Mouse (Mus musculus): ENCODE data around the gene Dph2. TPM values are rescaled to one million over a fixed set of nuclear protein-coding genes. Genes with fewer than 3 reads are reported as not detected.

Dph2 gene
- polyA plus RNA-seq, 1 experiment from 2014 or later: 18.2 TPM

GRCm38 (mm10) chr4:117886644-117887043 is 5.2 kb downstream of the Dph2 start:
- H3K27me3 ChIP-seq: no peaks in the 10 kb centered on the region
- ATAC-seq (ENCODE audit: borderline replicate concordance, extremely low read depth, low FRiP score, low TSS enrichment): peak; percentile 1; the same call in 1 of the 2 replicates
- 2% methylated on average over 24 of the region's 24 CpGs for WGBS
- H3K27ac ChIP-seq: no peak overlapping the region
- peak overlapping the region; percentile 84 for H3K9ac ChIP-seq
- peaks cover 18% of the 10 kb centered on the region for H3K36me3 ChIP-seq
- peaks cover 32% of the 10 kb centered on the region for H3K4me1 ChIP-seq
- no peaks in the 10 kb centered on the region for H3K9me3 ChIP-seq
- peak overlapping the region; percentile 97 for H3K4me2 ChIP-seq
- H3K4me3 ChIP-seq: peak overlapping the region; percentile 94

- peaks cover 27% of the 10 kb centered on the region for H3K4me1 ChIP-seq
- WGBS: 71% methylated on average over 9 of the region's 9 CpGs
Observed at GRCm38 (mm10) chr4:117885994-117886393, 5.8 kb downstream of the Dph2 start.

GRCm38 (mm10) chr4:117885093-117885492 is 6.7 kb downstream of the Dph2 start:
- Histone ChIP-seq H3K27ac (no peak overlapping the region), H3K36me3 (peaks cover 18% of the 10 kb centered on the region), H3K4me2 (no peak overlapping the region), H3K27me3 (no peaks in the 10 kb centered on the region), H3K4me1 (peaks cover 24% of the 10 kb centered on the region), H3K4me3 (no peak overlapping the region), H3K9me3 (no peaks in the 10 kb centered on the region), H3K9ac (no peak overlapping the region)
- whole genome bisulfite sequencing: 91% methylated on average over 10 of the region's 10 CpGs
- ATAC-seq (ENCODE audit: borderline replicate concordance, extremely low read depth, low FRiP score, low TSS enrichment): no peak

More at GRCm38 (mm10) chr4:117885994-117886393, 5.8 kb downstream of the Dph2 start:
- peaks cover 18% of the 10 kb centered on the region for H3K36me3 ChIP-seq
- peak overlapping the region; percentile 94 for H3K4me3 ChIP-seq
- H3K4me2 ChIP-seq: peak overlapping the region; percentile 97
- ATAC-seq (ENCODE audit: borderline replicate concordance, extremely low read depth, low FRiP score, low TSS enrichment): no peak
- H3K9me3 ChIP-seq: no peaks in the 10 kb centered on the region
- H3K27ac ChIP-seq: no peak overlapping the region
- no peaks in the 10 kb centered on the region for H3K27me3 ChIP-seq
- peak overlapping the region; percentile 84; the same call in 1 of the 2 replicates for H3K9ac ChIP-seq

DNA sequence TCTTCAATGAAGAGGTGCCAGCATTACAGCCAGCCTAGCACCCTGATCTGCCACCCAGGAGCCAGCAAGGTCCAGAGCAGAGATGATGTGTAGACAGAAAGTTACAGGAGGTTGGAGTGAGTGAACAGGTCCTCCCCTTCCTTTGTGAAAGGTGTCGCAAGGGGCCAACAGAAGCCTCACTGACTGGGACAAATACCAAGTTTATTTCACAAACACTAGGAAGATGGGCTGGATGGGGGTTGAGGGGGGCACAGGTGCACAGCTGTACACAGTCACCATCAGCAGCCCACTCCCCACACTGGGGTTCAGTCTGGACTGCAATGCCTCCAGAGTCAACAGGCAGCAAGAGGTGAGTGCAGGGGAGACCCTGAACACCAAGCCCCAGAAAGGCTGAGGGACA is 7.7 kb downstream of the Dph2 start:
- Histone ChIP-seq H3K27ac (no peak overlapping the region), H3K36me3 (peaks cover 14% of the 10 kb centered on the region), H3K27me3 (no peaks in the 10 kb centered on the region), H3K4me1 (peaks cover 24% of the 10 kb centered on the region), H3K9me3 (no peaks in the 10 kb centered on the region), H3K4me2 (peak overlapping the region; percentile 91; the same call in 1 of the 2 replicates), H3K4me3 (peak overlapping the region; percentile 82; the same call in 1 of the 2 replicates), H3K9ac (no peak overlapping the region)
- ATAC-seq (ENCODE audit: borderline replicate concordance, extremely low read depth, low FRiP score, low TSS enrichment): no peak
- 91% methylated on average over 1 of the region's 1 CpGs for WGBS

- ATAC-seq (ENCODE audit: borderline replicate concordance, extremely low read depth, low FRiP score, low TSS enrichment): peak; percentile 65
- H3K4me2 ChIP-seq: peak within 1 kb of the TSS; percentile 91
- peaks cover 24% of the 10 kb centered on the region for H3K4me1 ChIP-seq
- WGBS: under 1% methylated on average over 91 of the region's 103 CpGs
- H3K9ac ChIP-seq: peak within 1 kb of the TSS; percentile 85
- no peaks in the 10 kb centered on the region for H3K27me3 ChIP-seq
- no peaks in the 10 kb centered on the region for H3K9me3 ChIP-seq
- peak within 1 kb of the TSS; percentile 69 for H3K27ac ChIP-seq
- peak within 1 kb of the TSS; percentile 82 for H3K4me3 ChIP-seq
- peaks cover 14% of the 10 kb centered on the region for H3K36me3 ChIP-seq
Observed at GRCm38 (mm10) chr4:117882701-117883691, 8.8 kb downstream of the Dph2 start, which contains the start of gene B4galt2. Gene B4galt2 (minus strand): TSS chr4:117883487.

DNA sequence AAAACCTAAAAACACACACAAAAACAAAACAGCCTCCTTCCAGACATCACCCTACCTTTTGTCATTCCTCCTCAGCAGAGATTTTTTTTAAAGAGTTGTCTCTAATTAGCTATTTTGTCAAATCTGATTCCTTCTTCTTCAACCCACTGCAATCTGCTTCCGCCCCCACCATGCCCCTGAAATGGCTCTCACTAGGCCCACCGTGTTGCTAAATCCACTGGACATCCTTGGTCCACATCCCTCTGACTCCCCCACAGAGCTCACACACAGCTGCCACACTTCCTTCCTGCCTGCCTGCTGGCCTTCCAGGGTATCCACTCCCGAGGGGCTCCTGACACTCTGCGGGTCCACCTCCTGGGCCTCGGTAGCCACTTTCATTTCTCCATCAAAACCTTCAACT is 13.1 kb downstream of the Dph2 start:
- Histone ChIP-seq H3K27me3 (no peaks in the 10 kb centered on the region), H3K27ac (no peak overlapping the region), H3K36me3 (peaks cover 7% of the 10 kb centered on the region), H3K4me1 (peaks cover 13% of the 10 kb centered on the region), H3K4me2 (no peak overlapping the region), H3K9me3 (no peaks in the 10 kb centered on the region), H3K4me3 (no peak overlapping the region), H3K9ac (no peak overlapping the region)
- ATAC-seq (ENCODE audit: borderline replicate concordance, extremely low read depth, low FRiP score, low TSS enrichment): no peak
- 70% methylated on average over 5 of the region's 5 CpGs for WGBS

- Histone ChIP-seq H3K36me3 (peaks cover 10% of the 10 kb centered on the region), H3K27me3 (no peaks in the 10 kb centered on the region), H3K4me3 (no peak overlapping the region), H3K9ac (no peak overlapping the region), H3K4me1 (peaks cover 9% of the 10 kb centered on the region; the same call in 1 of the 2 replicates), H3K4me2 (no peak overlapping the region), H3K9me3 (no peaks in the 10 kb centered on the region), H3K27ac (no peak overlapping the region)
- ATAC-seq (ENCODE audit: borderline replicate concordance, extremely low read depth, low FRiP score, low TSS enrichment): no peak
- WGBS: 59% methylated on average over 10 of the region's 10 CpGs
Observed at GRCm38 (mm10) chr4:117878301-117878700, 13.5 kb downstream of the Dph2 start.

DNA sequence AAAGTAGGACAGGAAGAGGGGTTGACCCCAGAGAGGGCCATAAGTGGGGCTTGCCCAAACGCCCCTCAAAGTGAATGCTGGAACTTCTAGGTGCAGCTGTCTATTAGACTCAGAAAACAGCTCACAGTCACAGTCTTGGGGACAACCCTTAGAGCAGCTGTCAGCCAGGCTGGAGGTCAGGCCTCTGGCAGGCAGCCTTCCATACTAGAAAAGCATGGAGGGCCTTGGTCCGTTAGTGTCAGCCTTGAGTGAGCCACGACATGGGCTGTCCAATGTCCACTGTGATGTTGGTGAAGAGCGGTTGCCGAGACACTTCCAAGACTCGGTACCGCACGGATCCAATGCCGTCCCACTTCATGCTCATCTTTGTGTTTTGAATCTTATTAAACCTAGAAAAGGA is 18.2 kb downstream of the Dph2 start:
- Histone ChIP-seq H3K27me3 (no peaks in the 10 kb centered on the region), H3K9ac (no peak overlapping the region), H3K4me2 (no peak overlapping the region), H3K36me3 (peaks cover 10% of the 10 kb centered on the region), H3K27ac (no peak overlapping the region), H3K9me3 (no peaks in the 10 kb centered on the region), H3K4me3 (no peak overlapping the region), H3K4me1 (peaks cover 11% of the 10 kb centered on the region; the same call in 1 of the 2 replicates)
- 88% methylated on average over 9 of the region's 9 CpGs for WGBS
- ATAC-seq (ENCODE audit: borderline replicate concordance, extremely low read depth, low FRiP score, low TSS enrichment): no peak

GRCm38 (mm10) chr4:117872471-117872886 is 19.4 kb downstream of the Dph2 start, which contains the start of gene Ccdc24:
Gene Ccdc24 (minus strand): TSS chr4:117872557.
- Histone ChIP-seq H3K4me1 (peaks cover 11% of the 10 kb centered on the region; the same call in 1 of the 2 replicates), H3K36me3 (peaks cover 10% of the 10 kb centered on the region), H3K4me2 (peak within 1 kb of the TSS; percentile 49), H3K9ac (no peak within 1 kb of the TSS), H3K27ac (no peak within 1 kb of the TSS), H3K4me3 (peak within 1 kb of the TSS; percentile 18), H3K27me3 (0 out of 2 replicates have a peak, but pooled peaks cover under 1% of the 10 kb centered on the region), H3K9me3 (no peaks in the 10 kb centered on the region)
- peak; percentile 27; the same call in 1 of the 2 replicates for ATAC-seq (ENCODE audit: borderline replicate concordance, extremely low read depth, low FRiP score, low TSS enrichment)
- 3% methylated on average over 14 of the region's 14 CpGs for WGBS

- no peak overlapping the region for H3K9ac ChIP-seq
- no peak for ATAC-seq (ENCODE audit: borderline replicate concordance, extremely low read depth, low FRiP score, low TSS enrichment)
- no peak overlapping the region; the same call in 1 of the 2 replicates for H3K4me2 ChIP-seq
- H3K27me3 ChIP-seq: 0 out of 2 replicates have a peak, but pooled peaks cover 4% of the 10 kb centered on the region
- WGBS: 32% methylated on average over 7 of the region's 7 CpGs
- no peak overlapping the region for H3K27ac ChIP-seq
- H3K4me3 ChIP-seq: no peak overlapping the region
- H3K36me3 ChIP-seq: peaks cover 10% of the 10 kb centered on the region
- no peaks in the 10 kb centered on the region for H3K9me3 ChIP-seq
- H3K4me1 ChIP-seq: peaks cover 12% of the 10 kb centered on the region; the same call in 1 of the 2 replicates
Observed at GRCm38 (mm10) chr4:117871787-117872186, 20.0 kb downstream of the Dph2 start.

GRCm38 (mm10) chr4:117870437-117870836 is 21.4 kb downstream of the Dph2 start:
- Histone ChIP-seq H3K27ac (no peak overlapping the region), H3K27me3 (0 out of 2 replicates have a peak, but pooled peaks cover 4% of the 10 kb centered on the region), H3K9me3 (no peaks in the 10 kb centered on the region), H3K4me1 (peaks cover 23% of the 10 kb centered on the region), H3K4me3 (no peak overlapping the region), H3K9ac (no peak overlapping the region), H3K4me2 (no peak overlapping the region), H3K36me3 (peaks cover 10% of the 10 kb centered on the region)
- ATAC-seq (ENCODE audit: borderline replicate concordance, extremely low read depth, low FRiP score, low TSS enrichment): no peak
- WGBS: 41% methylated on average over 1 of the region's 1 CpGs

Data from lung, embryonic 15.5 days (tissue).